Mouse (Mus musculus) bone marrow macrophage, adult 2 months (primary cell): Measurements from ENCODE around the gene Olfr1263.

Experiments
- CTCF ChIP-seq: IDR thresholded peaks from 2 replicates; pipeline ENCODE4 v1.5.1; 2012; ENCODE audit warnings: low read depth, mild to moderate bottlenecking, low read length, moderate library complexity
- POLR2A ChIP-seq: IDR thresholded peaks from 2 replicates; pipeline ENCODE4 v1.6.1; 2012; ENCODE audit warnings: mild to moderate bottlenecking, low read depth, low read length, borderline replicate concordance

- TF ChIP-seq CTCF (no peak), POLR2A (no peak)
Measured at GRCm38 (mm10) chr2:89977709-89978108, 34.2 kb upstream of the Olfr1263 start.
